Mouse (Mus musculus) heart, embryonic 14.5 days (tissue): ENCODE results near the gene Fbxo36. TPM values are rescaled to one million over a fixed set of nuclear protein-coding genes. Genes with fewer than 3 reads are reported as not detected.
A peak's percentile ranks its signal among the peaks of the same experiment; 100 is the strongest.

ENCODE experiments used
- ATAC-seq: fragments of 200-750 bp; cut with Nextera tagmentation; 2 replicates; pipeline ENCODE4 v1.8.0; 2017; ENCODE audit warnings: low read depth, moderate TSS enrichment; ENCODE audit not compliant: insufficient number of reproducible peaks, insufficient read depth, low FRiP score
- H3K27ac ChIP-seq, 2 experiments: fragments of 200-500 bp in 1 of 2; fragments of 300-500 bp in 1 of 2; sonication (generic) in 1 of 2; replicated peaks in 1 of 2; 2 replicates each; pipeline ENCODE4 v1.5.1; 2012 to 2014; ENCODE audit warnings: low read depth in 2 of 2, low read length in 2 of 2, control low read depth in 1 of 2, mild to moderate bottlenecking in 1 of 2, mixed read lengths in 1 of 2; ENCODE audit not compliant: control insufficient read depth in 1 of 2, insufficient read depth in 1 of 2
- H3K27me3 ChIP-seq: fragments of 300-500 bp; sonication (generic); 2 replicates; pipeline ENCODE4 v1.6.1; 2014; ENCODE audit warnings: mild to moderate bottlenecking, low read length, control low read depth; ENCODE audit not compliant: control insufficient read depth, insufficient read depth
- H3K36me3 ChIP-seq: fragments of 300-500 bp; sonication (generic); 2 replicates; pipeline ENCODE4 v1.6.1; 2014; ENCODE audit warnings: mild to moderate bottlenecking, control low read depth, low read length, mixed read lengths; ENCODE audit not compliant: control insufficient read depth, insufficient read depth
- H3K4me1 ChIP-seq, 2 experiments: fragments of 200-500 bp in 1 of 2; fragments of 300-500 bp in 1 of 2; sonication (generic) in 1 of 2; 2 replicates each; pipeline ENCODE4 v1.6.1; 2012 to 2014; ENCODE audit warnings: low read length in 2 of 2, control low read depth in 1 of 2, mixed read lengths in 1 of 2; ENCODE audit not compliant: control insufficient read depth in 2 of 2, insufficient read depth in 2 of 2
- H3K4me2 ChIP-seq: fragments of 300-500 bp; sonication (generic); 2 replicates; pipeline ENCODE4 v1.6.1; 2014; ENCODE audit warnings: mild to moderate bottlenecking, low read length
- H3K4me3 ChIP-seq, 2 experiments: fragments of 200-500 bp in 1 of 2; fragments of 300-500 bp in 1 of 2; sonication (generic) in 1 of 2; 2 replicates each; pipeline ENCODE4 v1.5.1; 2012 to 2014; ENCODE audit warnings: low read length in 2 of 2, mild to moderate bottlenecking in 2 of 2, control low read depth in 1 of 2, low read depth in 1 of 2, moderate library complexity in 1 of 2; ENCODE audit not compliant: control insufficient read depth in 1 of 2, insufficient read depth in 1 of 2
- H3K9ac ChIP-seq: fragments of 300-500 bp; sonication (generic); 2 replicates; pipeline ENCODE4 v1.6.1; 2014; ENCODE audit warnings: mild to moderate bottlenecking, low read length
- H3K9me3 ChIP-seq: fragments of 300-500 bp; sonication (generic); 2 replicates; pipeline ENCODE4 v1.6.1; 2016; ENCODE audit warnings: low read length, control low read depth; ENCODE audit not compliant: control insufficient read depth
- WGBS: fragments of 180-500 bp; shearing (Covaris S2); extraction: QIAGEN DNeasy Blood & Tissue Kit; methylation state at CpG from one replicate; pipeline ENCODE4 v1.1.7; 2014; 5-methylcytosine and 5-hydroxymethylcytosine counted together
- polyA plus RNA-seq: library from polyadenylated mRNA; unstranded; fragments of >200 nt; fragmentation: Nextera tagmentation; extraction: Ambion mirVana; gene quantifications from 2 replicates; pipeline ENCODE4 v1.2.1, GENCODE M21; 2014

The Fbxo36 gene
- 8.3 and 9.3 TPM in 2 replicates for polyA plus RNA-seq

DNA sequence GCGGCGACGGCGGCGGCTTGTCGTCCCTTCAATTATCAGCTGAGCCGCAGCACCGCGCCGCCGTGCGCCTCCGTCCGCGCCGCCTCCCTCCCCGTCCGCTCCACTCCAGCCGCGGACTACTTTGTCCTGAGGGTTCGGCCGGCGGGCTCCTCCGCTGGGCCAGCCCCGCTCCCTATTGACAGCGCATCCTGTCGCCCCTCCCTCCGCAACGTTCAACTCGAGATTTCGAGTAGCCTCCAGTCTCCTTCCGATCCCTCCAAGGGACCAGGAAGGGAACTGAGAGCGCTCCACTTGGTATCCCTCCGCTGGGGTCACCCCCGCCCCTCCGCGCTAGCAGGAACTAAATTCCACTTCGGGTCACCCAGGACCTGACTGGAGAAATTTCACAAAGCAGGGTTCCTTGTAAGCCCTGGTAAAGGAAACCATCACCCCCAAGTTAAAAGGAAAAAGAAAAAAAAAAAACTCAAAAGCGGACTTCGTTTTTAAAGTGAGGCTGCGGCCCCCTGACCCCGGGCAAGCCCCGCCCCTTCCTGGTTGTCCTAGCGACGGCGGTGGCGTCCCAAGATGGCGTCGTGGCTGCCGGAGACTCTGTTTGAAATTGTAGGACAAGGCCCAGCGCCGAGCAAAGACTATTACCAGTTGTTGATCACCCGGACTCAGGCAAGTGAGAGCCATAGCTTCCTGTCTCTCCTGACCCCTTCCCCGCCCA is at the start of gene Fbxo36:
Fbxo36 (plus strand) TSS at position 533 of the 709 bp plus-strand sequence.
- peak within 1 kb of the TSS; percentile 99 for H3K9ac ChIP-seq
- H3K4me3 ChIP-seq: peak within 1 kb of the TSS; percentile 80 to 84
- H3K27me3 ChIP-seq: no peaks in the 10 kb centered on the region
- under 1% methylated on average over 51 of the region's 54 CpGs for WGBS
- H3K9me3 ChIP-seq: no peaks in the 10 kb centered on the region
- peak within 1 kb of the TSS; percentile 81 for H3K4me2 ChIP-seq
- H3K36me3 ChIP-seq: 0 out of 2 replicates have a peak, but pooled peaks cover 5% of the 10 kb centered on the region
- H3K4me1 ChIP-seq: peaks cover 0 to 14% of the 10 kb centered on the region in 2 experiments; a peak in 3 of 4 replicates
- peak; percentile 88 for ATAC-seq
- H3K27ac ChIP-seq: peak within 1 kb of the TSS; percentile 89 to 95

- H3K36me3 ChIP-seq: peaks cover 67% of the 10 kb centered on the region
- WGBS: 87% methylated on average over 2 of the region's 2 CpGs
Measured at GRCm38 (mm10) chr1:84791393-84791792, 48.2 kb upstream of the Fbxo36 start.

DNA sequence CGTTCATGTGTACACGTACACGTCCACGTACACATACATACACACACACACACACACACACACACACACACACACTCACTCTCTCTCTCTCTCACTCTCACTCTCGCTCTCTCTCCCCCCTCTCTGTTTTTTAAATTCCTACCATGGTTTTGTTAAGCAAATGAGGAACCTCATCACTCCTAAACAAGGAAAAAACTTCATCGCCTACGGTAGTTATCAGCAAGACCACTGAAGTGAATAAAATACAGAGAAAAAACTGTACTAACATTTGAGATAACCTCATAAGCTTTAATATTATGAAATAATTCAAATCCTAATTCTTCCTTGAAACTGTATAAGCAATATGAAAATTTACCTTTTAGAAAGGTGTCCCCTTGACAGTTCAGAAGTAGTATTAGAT is 44.3 kb upstream of the Fbxo36 start:
- Histone ChIP-seq H3K9me3 (no peaks in the 10 kb centered on the region), H3K27me3 (no peaks in the 10 kb centered on the region), H3K9ac (no peak overlapping the region), H3K4me2 (no peak overlapping the region), H3K4me1 (no peaks in the 10 kb centered on the region), H3K36me3 (peaks cover 37% of the 10 kb centered on the region), H3K4me3 (no peak overlapping the region), H3K27ac (no peak overlapping the region)
- no peak for ATAC-seq
- 90% methylated on average over 7 of the region's 7 CpGs for WGBS

More at GRCm38 (mm10) chr1:84791393-84791792, 48.2 kb upstream of the Fbxo36 start:
- no peak overlapping the region for H3K27ac ChIP-seq
- H3K4me3 ChIP-seq: no peak overlapping the region
- H3K4me1 ChIP-seq: no peaks in the 10 kb centered on the region
- ATAC-seq: no peak
- no peak overlapping the region for H3K9ac ChIP-seq
- no peaks in the 10 kb centered on the region for H3K27me3 ChIP-seq
- no peak overlapping the region for H3K4me2 ChIP-seq
- H3K9me3 ChIP-seq: no peaks in the 10 kb centered on the region

- Histone ChIP-seq H3K4me1 (0 out of 4 replicates have a peak, but pooled peaks cover 0 to 3% of the 10 kb centered on the region in 2 experiments), H3K4me2 (no peak overlapping the region), H3K9ac (no peak overlapping the region), H3K36me3 (peaks cover 3% of the 10 kb centered on the region), H3K4me3 (no peak overlapping the region), H3K27me3 (no peaks in the 10 kb centered on the region), H3K27ac (no peak overlapping the region), H3K9me3 (no peaks in the 10 kb centered on the region)
- no peak for ATAC-seq
Measured at GRCm38 (mm10) chr1:84799166-84799565, 40.5 kb upstream of the Fbxo36 start.

GRCm38 (mm10) chr1:84803788-84804187 is 35.9 kb upstream of the Fbxo36 start:
- Histone ChIP-seq H3K27me3 (no peaks in the 10 kb centered on the region), H3K4me1 (0 out of 4 replicates have a peak, but pooled peaks cover 0 to 3% of the 10 kb centered on the region in 2 experiments), H3K9ac (no peak overlapping the region), H3K9me3 (no peaks in the 10 kb centered on the region), H3K4me3 (no peak overlapping the region), H3K36me3 (no peaks in the 10 kb centered on the region), H3K4me2 (no peak overlapping the region), H3K27ac (no peak overlapping the region)
- 83% methylated on average over 1 of the region's 1 CpGs for WGBS
- no peak for ATAC-seq

DNA sequence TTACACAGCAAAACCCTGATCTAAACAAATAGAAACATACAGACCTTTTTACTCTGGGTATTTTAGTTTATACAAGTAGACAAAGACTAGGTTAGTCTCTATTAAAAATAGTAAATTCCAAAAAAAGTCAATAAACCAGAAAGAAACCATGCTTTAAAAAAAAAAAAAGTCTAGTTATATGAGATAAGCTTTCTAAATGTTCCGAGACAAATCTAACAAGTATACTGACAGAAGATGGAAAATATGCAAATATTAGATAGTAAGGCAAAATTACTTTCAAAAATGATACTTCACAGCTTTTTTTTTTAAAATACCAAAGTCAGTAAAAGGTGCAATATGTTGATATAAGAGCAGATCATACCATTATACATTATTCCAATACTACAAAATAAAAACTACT is 22.0 kb upstream of the Fbxo36 start:
- ATAC-seq: no peak
- no peaks in the 10 kb centered on the region for H3K27me3 ChIP-seq
- no peak overlapping the region for H3K4me3 ChIP-seq
- H3K9me3 ChIP-seq: no peaks in the 10 kb centered on the region
- H3K27ac ChIP-seq: no peak overlapping the region
- WGBS: 75% methylated on average over 1 of the region's 1 CpGs
- H3K4me1 ChIP-seq: no peaks in the 10 kb centered on the region
- peaks cover 35% of the 10 kb centered on the region for H3K36me3 ChIP-seq
- H3K9ac ChIP-seq: no peak overlapping the region
- H3K4me2 ChIP-seq: no peak overlapping the region

DNA sequence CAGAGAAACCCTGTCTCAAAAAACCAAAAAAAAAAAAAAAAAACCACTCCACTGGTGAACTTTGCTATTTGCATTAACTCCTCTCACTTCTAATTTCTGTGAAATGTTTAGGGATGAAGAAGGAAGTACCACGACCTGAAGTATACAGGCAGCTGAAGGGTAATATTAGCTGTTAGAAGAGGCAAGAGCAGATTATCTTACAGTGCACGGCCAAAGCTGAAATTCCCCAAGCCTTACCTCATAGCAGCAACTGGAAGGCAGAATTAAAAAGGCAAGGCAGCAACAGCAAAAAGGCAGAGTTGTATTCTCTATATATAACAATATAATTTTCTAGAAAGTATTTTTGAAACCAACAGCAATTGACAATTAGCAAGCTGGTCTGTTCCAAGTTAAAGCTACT is 14.6 kb upstream of the Fbxo36 start:
- H3K36me3 ChIP-seq: peaks cover 30% of the 10 kb centered on the region
- 0 out of 4 replicates have a peak overlapping the region, but pooled peaks of 1 of the 2 experiments have one; percentile 19 for H3K27ac ChIP-seq
- ATAC-seq: no peak
- H3K27me3 ChIP-seq: no peaks in the 10 kb centered on the region
- no peaks in the 10 kb centered on the region for H3K9me3 ChIP-seq
- peaks cover 0 to 12% of the 10 kb centered on the region in 2 experiments; a peak in 3 of 4 replicates for H3K4me1 ChIP-seq
- no peak overlapping the region for H3K4me3 ChIP-seq
- WGBS: 13% methylated on average over 2 of the region's 2 CpGs
- no peak overlapping the region for H3K4me2 ChIP-seq
- H3K9ac ChIP-seq: no peak overlapping the region
